17 mouse cellular contexts compared by ENCODE assay signal in the genomic region with DNA sequence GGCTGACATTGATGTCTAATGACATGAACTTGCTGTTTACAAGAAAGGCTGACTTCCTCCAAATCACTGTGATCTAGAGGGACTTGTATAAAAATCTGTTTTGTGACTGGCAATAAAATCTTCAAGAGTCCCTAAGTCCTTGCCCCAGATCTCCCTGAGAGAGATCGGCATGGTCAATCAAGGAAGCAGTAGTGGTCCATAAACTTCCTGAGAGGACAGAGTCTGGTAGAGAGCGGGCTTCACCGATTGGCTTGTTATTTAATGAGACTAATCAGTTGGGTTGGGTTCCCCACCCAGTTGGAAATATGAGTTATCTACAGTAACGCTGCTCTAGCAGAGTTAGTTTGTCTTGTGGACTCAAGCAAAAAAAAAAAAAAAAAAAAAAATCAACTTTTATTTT.
"Had no signal": no experiment of that assay in that cellular context is flagged by ENCODE, and none has a peak within 500 bp of the region (broad histone marks: within the 10 kb centered on the region; RNA-seq: fewer than 3 reads in every experiment).

No protein-coding gene starts in this region.

- H3K9ac ChIP-seq: lung, embryonic 15.5 days; midbrain, embryonic 13.5 days; midbrain, embryonic 15.5 days; neural tube, embryonic 12.5 days had no signal

- H3K9me3 ChIP-seq: lung, embryonic 15.5 days; megakaryocyte, embryonic 14.5 days; midbrain, embryonic 13.5 days; midbrain, embryonic 15.5 days; neural tube, embryonic 12.5 days had no signal

- H3K4me2 ChIP-seq: lung, embryonic 15.5 days; midbrain, embryonic 11.5 days; midbrain, embryonic 13.5 days; midbrain, embryonic 15.5 days; neural tube, embryonic 12.5 days had no signal

- ATAC-seq: lung, postnatal 0 days; midbrain, embryonic 13.5 days; midbrain, embryonic 15.5 days had no signal

- H3K27me3 ChIP-seq: lung, embryonic 15.5 days; midbrain, embryonic 13.5 days; midbrain, embryonic 15.5 days; neural tube, embryonic 12.5 days had no signal

- H3K36me3 ChIP-seq: lung, embryonic 15.5 days; midbrain, embryonic 15.5 days; neural tube, embryonic 12.5 days had no signal

- H3K27ac ChIP-seq: lung, embryonic 15.5 days; macrophage; midbrain, embryonic 13.5 days; midbrain, embryonic 15.5 days; neural tube, embryonic 12.5 days had no signal

- H3K4me3 ChIP-seq: lung, embryonic 15.5 days; megakaryocyte, embryonic 14.5 days; midbrain, embryonic 13.5 days; midbrain, embryonic 15.5 days; neural tube, embryonic 12.5 days had no signal

- H3K4me1 ChIP-seq: lung, embryonic 15.5 days; midbrain, embryonic 13.5 days; midbrain, embryonic 15.5 days; neural tube, embryonic 12.5 days had no signal

- DNase-seq: lung, adult 2 months; lung, postnatal 14 days; lung, postnatal 36 days; right cerebral cortex, postnatal 25 days; right cerebral cortex, postnatal 4 days; spleen, adult 18-20 months; thymus, adult 18-20 months; thymus, postnatal 25 days; thymus, postnatal 4 days had no signal
